Mouse (Mus musculus): ENCODE results near the gene Ice1.

GRCm38 (mm10) chr13:70674998-70675397 lies 37.6 kb upstream of the Ice1 start:
- TF ChIP-seq CTCF (IDR thresholded peaks at IDR 0.05; ENCODE audit: control insufficient read depth, insufficient read depth, insufficient read length): no peak
- TF ChIP-seq USF1 (IDR thresholded peaks at IDR 0.05; ENCODE audit: low read depth): no peak
- TF ChIP-seq MAX (IDR thresholded peaks at IDR 0.05): no peak

Measured in C2C12 (cell line).